Mouse (Mus musculus) granulocyte monocyte progenitor cell, adult 5-6 weeks (primary cell): Measurements from ENCODE around the gene Dnah6. TPM values are rescaled to one million over a fixed set of nuclear protein-coding genes. Genes with fewer than 3 reads are reported as not detected.

ENCODE experiments used
- ATAC-seq: replicated peaks from 2 replicates; pipeline ENCODE4 v1.8.0; 2016; ENCODE audit warnings: mild to moderate bottlenecking, moderate TSS enrichment, inconsistent platforms; ENCODE audit not compliant: poor library complexity, severe bottlenecking
- total RNA-seq, 2 experiments: library from RNA; stranded (forward) in 1 of 2; stranded (reverse) in 1 of 2; fragments of 200-712, 200-1000 nt in 1 of 2; fragments of >200 nt in 1 of 2; fragmentation: Nextera tagmentation in 1 of 2; gene quantifications; 2 replicates each; pipeline ENCODE4 v1.2.3; 2014 to 2017

Dnah6 gene
- total RNA-seq (2014; fragmentation: Nextera tagmentation), result not detected in 2 replicates
- total RNA-seq (2017), result not detected in 2 replicates

GRCm38 (mm10) chr6:73221189-73221957 is at the start of gene Dnah6:
Gene Dnah6, minus strand, starts transcription at chr6:73221651.
- ATAC-seq, result peak; percentile 99

DNA sequence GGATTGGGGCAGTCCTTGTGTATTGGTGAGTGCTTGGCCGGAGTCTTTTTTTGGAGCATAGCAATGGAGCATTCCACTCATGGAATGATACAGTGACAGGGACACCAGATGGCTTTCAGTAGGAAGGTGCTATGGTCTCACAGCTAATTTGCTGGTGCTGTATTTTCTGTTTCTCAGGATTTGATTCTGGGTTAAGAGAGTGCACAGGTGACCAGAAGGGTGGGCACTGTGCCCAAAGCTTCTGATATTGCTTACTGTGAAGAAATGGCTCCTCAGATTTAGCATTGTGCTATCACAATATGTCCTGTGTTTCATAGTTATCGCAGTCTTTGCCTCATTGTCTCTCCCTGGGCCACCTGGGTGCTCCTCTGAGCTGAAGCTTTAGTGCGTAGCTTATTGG is 47.9 kb upstream of the Dnah6 start:
- no peak for ATAC-seq

DNA sequence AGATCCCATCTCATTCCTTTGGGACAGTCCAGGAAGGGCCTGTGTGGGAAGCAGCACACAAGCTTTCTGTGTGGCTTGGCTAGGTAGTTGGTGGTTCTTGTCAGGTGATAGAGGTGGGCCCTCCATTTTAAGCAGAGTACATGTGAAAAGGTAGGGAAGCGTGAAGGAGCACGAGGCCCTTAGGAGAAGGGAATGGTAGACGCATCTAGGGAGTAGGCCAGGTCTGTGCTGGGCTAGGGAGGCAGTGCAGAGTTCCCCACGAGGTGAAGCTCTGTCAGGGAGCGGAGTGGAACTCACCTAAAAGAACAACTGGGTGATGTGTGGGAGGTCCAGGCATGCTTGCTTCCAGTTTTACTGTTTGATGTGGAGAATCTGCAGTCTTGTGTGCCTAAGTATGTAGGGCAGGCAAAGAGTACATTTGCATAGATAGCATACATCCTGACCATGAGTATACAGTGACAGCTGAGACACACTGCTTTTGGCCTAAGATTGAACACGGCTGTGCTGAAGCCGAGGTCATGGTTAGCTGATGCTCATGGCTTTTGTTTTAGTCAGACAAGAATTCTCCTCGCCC is 46.4 kb upstream of the Dnah6 start:
- ATAC-seq, result no peak

- no peak for ATAC-seq
Measured at GRCm38 (mm10) chr6:73264801-73265200, 43.4 kb upstream of the Dnah6 start.

- ATAC-seq, result no peak
Measured at GRCm38 (mm10) chr6:73260110-73260509, 38.7 kb upstream of the Dnah6 start.

- no peak for ATAC-seq
Measured at GRCm38 (mm10) chr6:73257068-73257467, 35.6 kb upstream of the Dnah6 start.

DNA sequence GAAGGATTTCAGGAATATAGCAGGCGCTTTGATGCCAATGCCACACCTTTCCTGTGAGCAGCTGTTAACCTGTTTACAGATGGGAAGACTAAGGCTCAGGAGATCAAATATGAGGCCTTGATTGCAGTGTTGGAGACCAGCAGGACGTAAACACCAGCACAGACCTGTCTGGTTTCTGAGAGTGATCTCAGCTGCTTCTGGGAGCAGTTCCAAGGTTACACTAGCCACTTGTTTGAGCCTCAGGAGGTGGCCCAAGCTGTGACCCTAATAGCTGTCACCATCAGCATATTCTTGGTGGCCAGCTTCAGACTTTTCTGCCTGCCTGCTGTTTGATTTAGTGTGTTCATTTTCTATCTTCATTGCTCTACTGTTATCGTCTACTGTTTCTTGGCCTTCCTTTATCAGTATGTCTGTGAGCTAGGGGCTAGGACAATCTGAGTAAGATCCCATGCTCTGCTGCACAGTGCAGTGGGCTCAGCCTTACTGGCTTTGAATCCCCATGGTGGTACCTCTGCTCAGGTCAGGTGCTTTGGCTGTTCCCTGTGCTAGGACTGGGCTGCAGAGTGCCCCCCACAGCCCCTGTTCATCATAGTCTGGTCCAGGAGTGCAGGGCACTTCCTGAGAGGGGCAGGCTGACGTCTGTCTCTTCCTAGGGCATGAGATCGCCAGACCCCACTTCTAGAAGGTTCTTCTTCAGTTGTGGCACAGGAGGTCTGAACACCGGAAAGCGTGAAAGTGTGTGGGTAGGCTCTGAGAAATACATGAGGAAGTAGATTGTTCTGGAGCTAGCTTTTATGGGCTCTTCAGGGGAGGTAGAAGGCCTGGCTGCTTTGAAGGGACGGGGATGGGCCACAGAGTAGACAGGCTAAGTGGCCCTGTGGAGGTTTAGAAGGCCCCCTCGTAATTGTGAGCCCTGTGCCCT is 33.1 kb upstream of the Dnah6 start:
- ATAC-seq, result peak; percentile 86

DNA sequence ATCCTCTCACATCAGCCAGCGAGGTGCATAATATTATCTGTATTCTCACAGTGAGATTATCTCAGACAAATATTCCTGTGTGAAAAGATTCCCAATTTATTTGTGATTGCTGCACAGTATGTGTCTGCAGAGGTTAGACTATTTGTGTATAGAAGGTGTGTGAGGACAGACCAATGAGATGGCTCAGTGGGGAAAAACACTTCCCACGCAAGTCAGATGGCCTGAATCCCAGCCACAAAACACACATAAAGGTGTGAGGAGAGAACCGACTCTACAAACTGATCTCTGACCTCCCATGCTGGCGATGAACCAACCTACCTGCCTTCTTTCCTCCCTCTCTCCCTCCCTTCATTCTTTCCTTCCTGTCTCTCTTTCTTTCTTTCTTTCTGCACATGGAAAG is 32.1 kb upstream of the Dnah6 start:
- ATAC-seq, result no peak

DNA sequence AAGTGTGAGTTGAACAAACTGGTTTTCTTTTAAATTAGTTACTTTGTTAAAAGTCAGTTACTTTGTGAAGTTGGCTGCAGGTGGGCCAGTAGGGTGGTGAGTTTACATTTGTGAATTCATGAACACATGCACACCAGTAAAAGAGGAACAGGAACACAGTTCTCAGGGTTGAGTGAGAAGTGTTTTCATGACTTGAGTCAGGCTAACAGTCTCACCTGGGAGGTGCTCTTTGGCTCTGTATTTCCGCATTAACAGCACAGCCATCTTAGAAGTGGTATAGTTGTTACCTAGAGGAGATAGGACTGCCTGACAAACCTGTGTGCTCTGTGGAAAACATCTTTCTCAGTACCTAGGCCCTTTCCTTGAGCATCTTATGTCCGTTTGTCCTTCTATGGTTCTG is 31.6 kb upstream of the Dnah6 start:
- ATAC-seq, result no peak

DNA sequence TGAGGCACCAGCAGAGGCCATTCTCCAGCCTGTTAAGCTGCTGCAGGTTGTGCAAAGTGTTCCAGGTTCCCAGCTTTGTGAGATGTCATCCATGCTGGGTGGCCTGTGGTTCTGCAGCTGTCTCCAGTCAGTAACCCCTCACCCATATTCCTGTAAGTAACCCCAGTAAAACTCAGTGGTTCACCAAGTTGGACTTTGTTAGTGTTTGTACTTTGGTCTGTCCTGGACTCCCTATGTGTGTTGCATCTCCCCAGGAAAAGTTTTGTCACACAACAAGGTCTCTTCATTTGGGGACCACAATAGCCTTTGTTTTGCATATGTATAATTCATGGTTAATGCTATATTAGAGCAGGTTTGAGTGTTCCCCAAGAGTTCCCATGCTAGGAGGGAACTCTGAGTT is 30.9 kb upstream of the Dnah6 start:
- no peak for ATAC-seq

DNA sequence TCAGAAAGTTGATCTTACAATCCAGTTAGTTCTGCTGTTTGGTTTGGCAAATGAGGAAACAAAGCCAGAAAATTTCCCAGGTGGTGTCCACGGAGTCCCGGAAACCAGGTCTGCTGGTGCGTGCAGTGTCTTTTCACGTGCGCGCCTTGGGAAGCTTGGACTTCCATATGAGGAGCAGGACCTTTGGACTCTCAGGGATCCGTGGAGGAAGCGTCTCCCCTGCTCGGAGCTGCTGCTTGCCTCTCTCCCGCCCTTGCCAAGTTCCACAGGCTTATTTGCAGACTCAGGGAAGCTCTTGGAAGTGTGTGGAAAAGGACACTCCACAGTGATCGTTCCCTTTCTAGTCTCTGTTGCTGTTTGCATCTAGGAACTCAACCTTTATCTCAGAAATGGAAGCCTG is 29.9 kb upstream of the Dnah6 start:
- ATAC-seq, result no peak

DNA sequence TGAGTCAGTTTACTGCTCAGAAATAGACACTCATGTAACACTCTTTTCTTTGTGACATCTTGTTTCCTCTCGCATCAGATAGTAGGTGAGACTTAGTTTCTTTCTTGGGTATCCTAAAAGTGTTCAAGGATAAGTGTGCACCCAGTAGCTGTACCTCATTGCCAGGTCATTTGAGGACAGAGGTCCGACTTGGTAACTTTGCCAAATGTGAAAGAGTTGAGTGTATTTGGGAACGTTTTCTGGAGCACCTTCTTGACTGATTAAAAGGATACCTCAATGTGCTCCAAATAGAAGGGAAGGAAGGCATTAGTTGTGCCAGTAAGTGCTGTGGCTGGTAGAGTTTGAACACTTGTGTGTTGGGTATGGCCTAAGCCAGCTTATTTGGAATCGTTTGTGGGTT is 28.4 kb upstream of the Dnah6 start:
- no peak for ATAC-seq

GRCm38 (mm10) chr6:73249049-73249422 is 27.6 kb upstream of the Dnah6 start:
- ATAC-seq, result no peak

DNA sequence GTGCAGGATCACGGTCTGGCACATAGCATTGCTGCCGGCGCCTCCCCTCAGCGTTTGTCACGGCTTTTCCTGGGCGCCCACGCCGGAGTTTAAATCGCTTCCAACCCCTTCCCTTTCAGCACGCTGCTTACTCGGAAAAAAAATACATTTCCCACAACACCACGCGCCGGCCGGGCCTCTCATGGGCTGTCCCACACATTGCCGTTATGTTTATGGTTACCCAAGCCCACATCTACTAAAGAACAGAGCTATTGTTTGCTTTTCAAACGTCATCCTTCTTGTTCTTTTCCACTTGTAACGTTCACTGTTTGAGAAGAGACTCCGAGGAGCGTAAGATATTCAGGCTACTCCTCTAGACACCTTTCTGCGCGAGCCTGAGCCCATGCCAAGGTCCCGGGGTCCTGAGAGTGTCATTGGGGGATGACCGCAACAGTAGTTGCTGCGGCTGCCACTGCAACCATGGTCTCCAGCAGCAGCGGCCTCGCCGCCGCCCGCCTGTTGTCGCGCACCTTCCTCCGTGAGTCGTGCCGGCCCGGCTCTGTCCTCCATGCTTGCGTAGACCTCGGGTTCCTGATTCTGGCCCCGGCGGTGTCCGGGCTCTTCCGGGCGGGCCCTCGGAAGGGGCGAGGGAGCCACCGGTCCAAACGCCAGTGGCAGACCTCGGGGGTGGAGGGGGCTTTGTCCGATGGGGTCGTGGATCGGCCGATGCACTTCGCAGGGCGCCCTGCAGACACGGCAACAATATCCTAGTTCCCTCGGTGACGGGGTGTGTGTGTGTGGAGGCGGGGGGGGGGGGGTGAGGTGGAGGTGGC is 27.0 kb upstream of the Dnah6 start, which contains the start of gene Suclg1:
TSS of gene Suclg1 (plus strand) at position 146 of the 812 bp plus-strand sequence.
- ATAC-seq, result peak; percentile 90

- ATAC-seq, result peak; percentile 25; the same call in 1 of the 2 replicates
Measured at GRCm38 (mm10) chr6:73247452-73247851, 26.0 kb upstream of the Dnah6 start.

- no peak for ATAC-seq
Measured at GRCm38 (mm10) chr6:73246821-73247220, 25.4 kb upstream of the Dnah6 start.

- no peak for ATAC-seq
Measured at GRCm38 (mm10) chr6:73235650-73236049, 14.2 kb upstream of the Dnah6 start.

DNA sequence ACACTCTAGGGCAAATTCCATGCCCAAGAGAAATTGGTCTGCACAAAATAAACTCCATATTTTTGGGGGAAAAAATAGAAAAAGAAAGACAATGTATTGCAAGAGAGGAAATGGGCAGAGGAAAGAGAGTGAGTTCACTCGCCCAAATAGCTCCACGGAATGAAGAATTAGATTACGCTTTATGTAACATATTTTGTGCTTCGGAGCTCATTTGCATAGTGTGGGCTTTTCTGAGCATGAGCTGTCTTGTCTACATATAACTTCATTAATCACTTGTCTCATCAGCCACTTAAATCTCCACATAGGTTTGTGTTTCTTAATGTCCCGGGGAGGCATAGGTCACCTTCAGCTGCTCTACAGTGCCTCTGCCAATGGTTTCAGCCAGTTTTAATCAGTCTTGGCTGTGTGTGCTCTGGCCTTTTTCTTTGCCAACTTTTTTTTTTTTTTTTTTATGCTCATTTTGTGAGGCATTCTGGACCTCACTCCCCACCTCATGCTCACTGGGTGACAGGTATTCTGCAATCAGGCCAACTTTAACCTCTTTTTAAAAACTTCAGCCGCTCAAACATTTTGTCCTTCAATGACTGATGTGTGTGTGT is 12.9 kb upstream of the Dnah6 start:
- no peak for ATAC-seq

- no peak; the same call in 1 of the 2 replicates for ATAC-seq
Measured at GRCm38 (mm10) chr6:73233202-73233726, 11.8 kb upstream of the Dnah6 start.
